Mouse (Mus musculus) ES-E14 (cell line): Measurements from ENCODE around the gene Olfr44. TPM values are rescaled to one million over a fixed set of nuclear protein-coding genes. Genes with fewer than 3 reads are reported as not detected.

ENCODE experiments used
- DNase-seq: peaks from one replicate; pipeline ENCODE4 v3.0.0-alpha.2; 2013; ENCODE audit warnings: low read depth, low spot score
- H3K27ac ChIP-seq: 2 replicates; pipeline ENCODE4 v1.5.1; 2012; ENCODE audit warnings: low read depth, mild to moderate bottlenecking, low read length, moderate library complexity, mixed read lengths; ENCODE audit not compliant: poor library complexity, insufficient read depth, severe bottlenecking
- H3K36me3 ChIP-seq: 2 replicates; pipeline ENCODE4 v1.6.1; 2012; ENCODE audit warnings: mild to moderate bottlenecking, low read length, moderate library complexity, mixed read lengths; ENCODE audit not compliant: control insufficient read depth, poor library complexity, insufficient read depth, severe bottlenecking
- H3K4me1 ChIP-seq, 2 experiments: fragments of 150-350 bp in 1 of 2; sonication (generic) in 1 of 2; 2 replicates each; pipeline ENCODE4 v1.6.1; 2012; ENCODE audit warnings: low read length in 2 of 2, mild to moderate bottlenecking in 1 of 2, mixed read lengths in 1 of 2; ENCODE audit not compliant: control insufficient read depth in 2 of 2, insufficient read depth in 2 of 2, poor library complexity in 1 of 2
- H3K4me3 ChIP-seq, 2 experiments: fragments of 150-350 bp in 1 of 2; sonication (generic) in 1 of 2; 2 replicates each; pipeline ENCODE4 v1.5.1; 2012; ENCODE audit warnings: low read length in 2 of 2, low read depth in 1 of 2, mild to moderate bottlenecking in 1 of 2, mixed read lengths in 1 of 2; ENCODE audit not compliant: insufficient read depth in 1 of 2, poor library complexity in 1 of 2, severe bottlenecking in 1 of 2
- H3K9ac ChIP-seq: 2 replicates; pipeline ENCODE4 v1.6.1; 2012; ENCODE audit warnings: low read depth, mild to moderate bottlenecking, low read length, mixed read lengths; ENCODE audit not compliant: poor library complexity, insufficient read depth, severe bottlenecking
- H3K9me3 ChIP-seq: fragments of 150-350 bp; sonication (generic); 2 replicates; pipeline ENCODE4 v1.6.1; 2012; ENCODE audit warnings: low read depth, mild to moderate bottlenecking, low read length; ENCODE audit not compliant: control insufficient read depth, insufficient read depth
- CHD2 ChIP-seq: IDR thresholded peaks from 2 replicates; pipeline ENCODE4 v1.6.1; 2014; ENCODE audit warnings: mild to moderate bottlenecking, low read depth, low read length, inconsistent platforms
- HCFC1 ChIP-seq: IDR thresholded peaks from 2 replicates; pipeline ENCODE4 v1.6.1; 2012; ENCODE audit warnings: low read length, inconsistent platforms, borderline replicate concordance; ENCODE audit not compliant: insufficient read depth
- MAFK ChIP-seq: IDR thresholded peaks from 2 replicates; pipeline ENCODE4 v1.6.1; 2014; ENCODE audit warnings: mild to moderate bottlenecking, low read depth, low read length, inconsistent platforms; ENCODE audit not compliant: insufficient read depth
- ZC3H11A ChIP-seq: IDR thresholded peaks from 2 replicates; pipeline ENCODE4 v1.6.1; 2012; ENCODE audit warnings: low read depth, mild to moderate bottlenecking, inconsistent platforms, low read length, borderline replicate concordance
- ZNF384 ChIP-seq: IDR thresholded peaks from 2 replicates; pipeline ENCODE4 v1.6.1; 2012; ENCODE audit warnings: low read depth, low read length, inconsistent platforms
- in situ Hi-C, 2 experiments: fragments of 600-800 bp; cut with MboI; formaldehyde crosslinking; loops; one replicate each; pipeline ENCODE4 v1.15.1; 2025; ENCODE audit warnings: low sequenced_read_pairs in 2 of 2, inconsistent platforms in 1 of 2; ENCODE audit not compliant: unreplicated experiment in 2 of 2
- total RNA-seq: library from RNA; depleted of rRNA; stranded (reverse); fragments of 300-350 nt; gene quantifications from 2 replicates; pipeline ENCODE4 v1.2.3, GENCODE M21; 2012; rRNA removed

The Olfr44 gene
- not detected in 2 replicates for total RNA-seq

- no peak for DNase-seq
- Histone ChIP-seq H3K9ac (no peak within 1 kb of the TSS), H3K27ac (no peak within 1 kb of the TSS), H3K4me1 (no peaks in the 10 kb centered on the region), H3K4me3 (no peak within 1 kb of the TSS), H3K9me3 (no peaks in the 10 kb centered on the region), H3K36me3 (no peaks in the 10 kb centered on the region)
- TF ChIP-seq ZNF384 = no peak
- TF ChIP-seq ZC3H11A = no peak
- TF ChIP-seq CHD2 = no peak
- no peak for TF ChIP-seq HCFC1
- no peak for TF ChIP-seq MAFK
- in situ Hi-C loops = no loop called here
Measured at GRCm38 (mm10) chr9:39493895-39494294, at the start of gene Olfr44. Gene Olfr44, minus strand, starts transcription at chr9:39493995.

GRCm38 (mm10) chr9:39523616-39524285 is 30.0 kb upstream of the Olfr44 start:
- H3K36me3 ChIP-seq = no peaks in the 10 kb centered on the region
- no peak overlapping the region for H3K4me3 ChIP-seq
- TF ChIP-seq HCFC1 = no peak
- TF ChIP-seq MAFK = no peak
- no peak for TF ChIP-seq ZNF384
- no peak for TF ChIP-seq ZC3H11A
- no peak for TF ChIP-seq CHD2
- H3K9me3 ChIP-seq = no peaks in the 10 kb centered on the region
- in situ Hi-C loops = no loop called here
- no peak overlapping the region for H3K9ac ChIP-seq
- no peak overlapping the region for H3K27ac ChIP-seq
- no peak for DNase-seq
- no peaks in the 10 kb centered on the region for H3K4me1 ChIP-seq

- H3K27ac ChIP-seq = no peak overlapping the region
- TF ChIP-seq CHD2 = no peak
- TF ChIP-seq MAFK = no peak
- TF ChIP-seq ZNF384 = no peak
- no peak for TF ChIP-seq ZC3H11A
- no peak for TF ChIP-seq HCFC1
- H3K4me1 ChIP-seq = no peaks in the 10 kb centered on the region
- H3K9me3 ChIP-seq = no peaks in the 10 kb centered on the region
- H3K9ac ChIP-seq = no peak overlapping the region
- H3K36me3 ChIP-seq = no peaks in the 10 kb centered on the region
- DNase-seq = no peak
- in situ Hi-C loops = no loop called here
- H3K4me3 ChIP-seq = no peak overlapping the region
Measured at GRCm38 (mm10) chr9:39518595-39518994, 24.8 kb upstream of the Olfr44 start.

GRCm38 (mm10) chr9:39515531-39515930 is 21.7 kb upstream of the Olfr44 start, which contains the start of gene Olfr957:
Gene Olfr957, minus strand, starts transcription at chr9:39515809.
- no peak for DNase-seq
- Histone ChIP-seq H3K4me3 (no peak within 1 kb of the TSS), H3K36me3 (no peaks in the 10 kb centered on the region), H3K27ac (no peak within 1 kb of the TSS), H3K4me1 (no peaks in the 10 kb centered on the region), H3K9me3 (no peaks in the 10 kb centered on the region), H3K9ac (no peak within 1 kb of the TSS)
- in situ Hi-C loops = no loop called here
- TF ChIP-seq CHD2 = no peak
- TF ChIP-seq HCFC1 = no peak
- no peak for TF ChIP-seq ZNF384
- TF ChIP-seq MAFK = no peak
- TF ChIP-seq ZC3H11A = no peak

GRCm38 (mm10) chr9:39509412-39509811 is 15.6 kb upstream of the Olfr44 start:
- TF ChIP-seq HCFC1 (no peak), ZC3H11A (no peak), ZNF384 (no peak), CHD2 (no peak), MAFK (no peak)
- no peaks in the 10 kb centered on the region for H3K4me1 ChIP-seq
- in situ Hi-C loops = no loop called here

More at GRCm38 (mm10) chr9:39509412-39509811, 15.6 kb upstream of the Olfr44 start:
- H3K9me3 ChIP-seq = no peaks in the 10 kb centered on the region
- DNase-seq = no peak
- no peaks in the 10 kb centered on the region for H3K36me3 ChIP-seq
- no peak overlapping the region for H3K9ac ChIP-seq
- no peak overlapping the region for H3K4me3 ChIP-seq
- no peak overlapping the region for H3K27ac ChIP-seq
